8 mouse cellular contexts compared by ENCODE assay signal in genomic region chr3:105521178-105521631, GRCm38 (mm10).
DNase-seq lines count a peak whose midpoint lies in the region; ATAC-seq and TF ChIP-seq lines count a peak whose summit lies in the region.

No protein-coding gene starts in this region.

- peak; percentile 32 for DNase-seq in ovary, adult 18-20 months (ENCODE audit: low spot score)
- DNase-seq in ovary, postnatal 14 days (ENCODE audit: low spot score), result no peak
- peak; percentile 78 to 82 for DNase-seq in heart, postnatal 10 days
- peak; percentile 79 to 94 for DNase-seq in left cerebral cortex, postnatal 25 days (ENCODE audit: low spot score in 2 of 2)
- DNase-seq in right cerebral cortex, postnatal 36 days (ENCODE audit: low spot score in 2 of 2), result peak; percentile 71 to 80
- no peak for DNase-seq in liver

- H3K4me1 ChIP-seq in cortical plate, adult 2 months (ENCODE audit: control insufficient read depth, insufficient read depth, low read length), result peaks cover 14% of the 10 kb centered on the region

- no peak for ATAC-seq in CD4-positive, CD25-positive, alpha-beta regulatory T cell, adult 4 months

- no peak overlapping the region for H3K4me3 ChIP-seq in cortical plate, adult 2 months (ENCODE audit: insufficient read depth, low read length)

- intact Hi-C loops in heart, postnatal 10 days (cut with DNase I), result no loop called here
- intact Hi-C loops in left cerebral cortex, postnatal 25 days (cut with DNase I), result no loop called here

- H3K27ac ChIP-seq in cortical plate, adult 2 months (ENCODE audit: insufficient read depth, low read length), result peak overlapping the region; percentile 58

- no peak for TF ChIP-seq CTCF in cortical plate, adult 2 months (IDR thresholded peaks at IDR 0.05; ENCODE audit: extremely low read depth, insufficient read depth, low read length)

- peak; percentile 27; the same call in 1 of the 2 replicates for TF ChIP-seq POLR2A in cortical plate, adult 2 months (IDR thresholded peaks at IDR 0.05; ENCODE audit: extremely low read depth, insufficient read depth, low read length)

Comparison
In these comparisons a context has a peak if more than half of its experiments do, and no peak if none do; other contexts are left out.
1. DNase-seq: peak in ovary, adult 18-20 months (single experiment), heart, postnatal 10 days (2 of 2), left cerebral cortex, postnatal 25 days (2 of 2) and right cerebral cortex, postnatal 36 days (2 of 2); none in ovary, postnatal 14 days (single experiment) and liver (single experiment).